Mouse (Mus musculus) lung, postnatal 0 days (tissue): Measurements from ENCODE around the gene Mta3.

Experiments used
- CTCF ChIP-seq: IDR thresholded peaks from 2 replicates; pipeline ENCODE4 v1.5.1; 2016; ENCODE audit warnings: antibody characterized with exemption, mild to moderate bottlenecking
- EP300 ChIP-seq: IDR thresholded peaks from 2 replicates; pipeline ENCODE4 v1.6.1; 2016; ENCODE audit warnings: antibody characterized with exemption, mild to moderate bottlenecking, control low read depth

DNA sequence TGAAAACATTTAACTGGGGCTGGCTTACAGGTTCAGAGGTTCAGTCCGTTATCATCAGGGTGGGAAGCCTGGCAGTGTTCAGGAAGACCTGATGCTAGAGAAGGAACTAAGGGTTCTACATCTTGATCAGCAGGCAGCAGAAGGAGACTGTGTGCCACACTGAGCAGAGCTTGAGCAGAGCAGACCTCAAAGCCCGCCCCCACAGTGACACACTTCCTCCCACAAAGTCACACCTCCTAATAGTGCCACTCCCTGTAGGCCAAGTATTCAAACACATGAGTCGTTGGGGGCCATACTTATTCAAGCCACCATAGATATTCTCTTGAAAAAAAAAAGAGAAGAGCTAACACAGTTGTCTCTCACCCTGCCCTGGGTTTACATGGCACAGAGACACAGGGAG lies 115.9 kb downstream of the Mta3 start:
- no peak for TF ChIP-seq CTCF
- no peak for TF ChIP-seq EP300
